Mouse (Mus musculus) MEL (cell line): ENCODE measurements around the gene Gstp1.

Source experiments
- CTCF ChIP-seq, 3 experiments: IDR thresholded peaks in 2 of 3; conservative IDR thresholded peaks in 1 of 3; 2 replicates each; pipeline ENCODE4 v1.5.1; 2011 to 2012; ENCODE audit warnings: low read length in 3 of 3, low read depth in 2 of 3, mild to moderate bottlenecking in 2 of 3, improper control_type of control experiment in 1 of 3, inconsistent platforms in 1 of 3, mixed read lengths in 1 of 3, moderate library complexity in 1 of 3; ENCODE audit not compliant: control insufficient read depth in 1 of 3, insufficient read depth in 1 of 3, poor library complexity in 1 of 3, severe bottlenecking in 1 of 3
- GABPA ChIP-seq: IDR thresholded peaks from 2 replicates; pipeline ENCODE4 v1.6.1; 2012; ENCODE audit warnings: low read depth, mild to moderate bottlenecking, inconsistent platforms, low read length, improper control_type of control experiment, moderate library complexity
- POLR2A ChIP-seq, 2 experiments: IDR thresholded peaks; 2 replicates each; pipeline ENCODE4 v1.6.1; 2011 to 2012; ENCODE audit warnings: low read length in 2 of 2, mild to moderate bottlenecking in 2 of 2, control low read depth in 1 of 2, improper control_type of control experiment in 1 of 2, low read depth in 1 of 2, moderate library complexity in 1 of 2; ENCODE audit not compliant: control insufficient read depth in 1 of 2, insufficient read depth in 1 of 2, poor library complexity in 1 of 2
- ZNF384 ChIP-seq: IDR thresholded peaks from 2 replicates; pipeline ENCODE4 v1.6.1; 2012; ENCODE audit warnings: low read depth, mild to moderate bottlenecking, inconsistent platforms, low read length, improper control_type of control experiment

DNA sequence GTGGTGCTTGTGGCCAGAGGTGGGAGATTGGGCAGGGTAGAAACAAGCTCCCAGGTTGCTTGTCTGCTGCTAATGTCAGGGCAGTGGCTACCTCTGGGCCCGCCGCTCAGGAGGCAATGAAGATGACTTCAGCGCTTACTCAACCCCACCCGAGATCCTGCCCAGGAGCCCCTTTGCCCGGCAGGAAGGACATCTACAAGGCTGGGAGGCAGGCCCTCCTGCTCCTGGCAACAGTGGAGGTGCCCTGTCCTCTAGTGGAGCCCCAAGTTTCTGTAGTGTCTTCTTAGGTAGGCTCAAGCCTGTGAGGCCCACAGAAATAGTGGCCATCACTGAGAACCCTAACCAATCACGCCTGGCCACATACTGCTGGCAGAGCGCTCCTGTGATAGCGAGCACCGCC lies 32.7 kb downstream of the Gstp1 start:
- no peak for TF ChIP-seq CTCF (IDR thresholded peaks at IDR 0.05 in 2 of 3, conservative IDR thresholded peaks at IDR 0.05 in 1 of 3; ENCODE audit: control insufficient read depth in 1 of 3, insufficient read depth in 1 of 3, low read depth in 2 of 3, low read length in 3 of 3, poor library complexity in 1 of 3, severe bottlenecking in 1 of 3)
- no peak for TF ChIP-seq GABPA
- no peak for TF ChIP-seq ZNF384
- no peak for TF ChIP-seq POLR2A (IDR thresholded peaks at IDR 0.05; ENCODE audit: control insufficient read depth in 1 of 2, insufficient read depth in 1 of 2, low read depth in 1 of 2, low read length in 2 of 2, poor library complexity in 1 of 2)
